8 mouse cellular contexts compared by ENCODE assay signal in the genomic region with DNA sequence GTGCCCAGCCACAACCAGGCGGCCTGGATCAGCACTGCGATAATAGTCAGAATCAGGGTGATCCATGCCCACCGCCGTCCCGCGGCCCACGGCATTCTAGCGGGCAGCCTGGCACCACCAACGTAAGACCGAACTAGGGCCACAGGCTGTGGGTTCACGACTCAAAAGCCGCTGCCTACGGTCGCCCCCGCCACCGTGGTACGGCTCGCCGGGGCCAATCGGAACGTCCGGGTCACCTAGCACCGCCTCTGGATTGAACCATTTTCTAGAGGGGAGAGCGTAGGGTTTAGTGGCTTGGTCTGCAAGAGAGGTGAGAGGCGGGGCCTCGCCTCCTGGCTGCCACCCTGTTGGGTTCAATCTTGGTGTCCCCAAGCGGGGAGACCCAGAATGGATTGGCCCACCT. TPM values are rescaled to one million over a fixed set of nuclear protein-coding genes. Genes with fewer than 3 reads are reported as not detected.
A peak's percentile ranks its signal among the peaks of the same experiment; 100 is the strongest.
DNase-seq lines count a peak whose midpoint lies in the region; ATAC-seq lines count a peak whose summit lies in the region.

No protein-coding gene starts in this region.

- H3K9ac ChIP-seq in intestine, embryonic 14.5 days (ENCODE audit: low read length) = peak overlapping the region; percentile 69

- peak overlapping the region; percentile 76 for H3K4me3 ChIP-seq in intestine, embryonic 14.5 days (ENCODE audit: low read depth, low read length)

- no peaks in the 10 kb centered on the region for H3K27me3 ChIP-seq in intestine, embryonic 14.5 days (replicated peaks; ENCODE audit: control insufficient read depth, insufficient read depth, low read length)

- peak; percentile 94 for DNase-seq in adipocyte (ENCODE audit: low spot score)
- DNase-seq in embryo, embryonic 10 days (ENCODE audit: low spot score) = peak; percentile 98
- DNase-seq in gastrocnemius, postnatal 10 days = peak; percentile 83
- DNase-seq in intestine, embryonic 14.5 days (ENCODE audit: low spot score) = peak; percentile 94
- peak; percentile 92 to 94 for DNase-seq in left cerebral cortex, postnatal 14 days (ENCODE audit: low spot score in 2 of 2)
- peak; percentile 96 for DNase-seq in mesoderm, embryonic 11.5 days (ENCODE audit: low read depth, low spot score)
- peak; percentile 92 to 96 for DNase-seq in right cerebral cortex, postnatal 36 days (ENCODE audit: low spot score in 2 of 2)
- DNase-seq in yolk sac, embryonic 10.5 days (ENCODE audit: low spot score) = peak; percentile 95

- H3K4me2 ChIP-seq in intestine, embryonic 14.5 days (ENCODE audit: low read length) = peak overlapping the region; percentile 94

- H3K9me3 ChIP-seq in intestine, embryonic 14.5 days (ENCODE audit: control insufficient read depth, low read length) = 0 out of 2 replicates have a peak, but pooled peaks cover 4% of the 10 kb centered on the region

- peaks cover 16% of the 10 kb centered on the region for H3K36me3 ChIP-seq in intestine, embryonic 14.5 days (ENCODE audit: control insufficient read depth, insufficient read depth, low read length)

- H3K4me1 ChIP-seq in intestine, embryonic 14.5 days (replicated peaks; ENCODE audit: control insufficient read depth, insufficient read depth, low read length) = peaks cover 12% of the 10 kb centered on the region

- under 1% methylated on average over 27 of the region's 27 CpGs for WGBS in intestine, embryonic 14.5 days

- ATAC-seq in intestine, embryonic 14.5 days (replicated peaks; ENCODE audit: low FRiP score, low TSS enrichment, low read depth) = peak; percentile 95

- H3K27ac ChIP-seq in intestine, embryonic 14.5 days (ENCODE audit: low read depth) = peak overlapping the region; percentile 82

- intact Hi-C loops in left cerebral cortex, postnatal 14 days (cut with DNase I) = no loop called here

RNA-seq across cellular contexts. Expression of gene Arid3c, which starts 10.2 kb away (rescaled TPM):
- not detected for total RNA-seq in gastrocnemius, postnatal 10 days (2021)
- polyA plus RNA-seq in intestine, embryonic 14.5 days (2014; fragmentation: Nextera tagmentation; extraction: Ambion mirVana) = not detected in 2 replicates
- total RNA-seq in left cerebral cortex, postnatal 14 days (2021) = under 1 TPM; 0.38 to 0.48 TPM

RNA-seq across cellular contexts. Expression of gene Galt, which starts 13.9 kb away (rescaled TPM):
- total RNA-seq in gastrocnemius, postnatal 10 days (2021) = 10 to 100 TPM; 25.2 to 28.1 TPM
- 44.8 and 47.7 TPM in 2 replicates for polyA plus RNA-seq in intestine, embryonic 14.5 days (2014; fragmentation: Nextera tagmentation; extraction: Ambion mirVana)
- total RNA-seq in left cerebral cortex, postnatal 14 days (2021) = 100 to 1,000 TPM; 103 to 118 TPM

RNA-seq across cellular contexts. Expression of gene Sigmar1, which starts 14.8 kb away (rescaled TPM):
- 10 to 100 TPM; 15.4 to 17.9 TPM for total RNA-seq in gastrocnemius, postnatal 10 days (2021)
- 113 TPM in 2 replicates for polyA plus RNA-seq in intestine, embryonic 14.5 days (2014; fragmentation: Nextera tagmentation; extraction: Ambion mirVana)
- total RNA-seq in left cerebral cortex, postnatal 14 days (2021) = 10 to 100 TPM; 67.8 to 83.8 TPM

RNA-seq across cellular contexts. Expression of gene Dctn3, which starts 18.2 kb away (rescaled TPM):
- 10 to 100 TPM; 44.3 to 57.6 TPM for total RNA-seq in gastrocnemius, postnatal 10 days (2021)
- 123 and 124 TPM in 2 replicates for polyA plus RNA-seq in intestine, embryonic 14.5 days (2014; fragmentation: Nextera tagmentation; extraction: Ambion mirVana)
- 100 to 1,000 TPM; 201 to 217 TPM for total RNA-seq in left cerebral cortex, postnatal 14 days (2021)

RNA-seq across cellular contexts. Expression of gene Rpp25l, which starts 27.8 kb away (rescaled TPM):
- 10 to 100 TPM; 31.5 to 41.4 TPM for total RNA-seq in gastrocnemius, postnatal 10 days (2021)
- polyA plus RNA-seq in intestine, embryonic 14.5 days (2014; fragmentation: Nextera tagmentation; extraction: Ambion mirVana) = 71.9 and 76.4 TPM in 2 replicates
- total RNA-seq in left cerebral cortex, postnatal 14 days (2021) = 10 to 100 TPM; 30.8 to 31.0 TPM

Comparison
In these comparisons a context has a peak if more than half of its experiments do, and no peak if none do; other contexts are left out.
1. Peak in every context shown above with its lines: DNase-seq, ATAC-seq, H3K4me3 ChIP-seq and H3K27ac ChIP-seq.